Mouse (Mus musculus) limb, embryonic 12.5 days (tissue): ENCODE data around the gene Tubb3. TPM values are rescaled to one million over a fixed set of nuclear protein-coding genes. Genes with fewer than 3 reads are reported as not detected.

Experiments used
- ATAC-seq: fragments of 200-750 bp; cut with Nextera tagmentation; 2 replicates; pipeline ENCODE4 v1.8.0; 2017; ENCODE audit warnings: low read depth, moderate TSS enrichment; ENCODE audit not compliant: insufficient number of reproducible peaks, insufficient read depth, low FRiP score, low TSS enrichment
- H3K27ac ChIP-seq: fragments of 300-500 bp; sonication (generic); 2 replicates; pipeline ENCODE4 v1.5.1; 2016; ENCODE audit warnings: mild to moderate bottlenecking, moderate library complexity
- H3K27me3 ChIP-seq: fragments of 300-500 bp; sonication (generic); 2 replicates; pipeline ENCODE4 v1.6.1; 2016; ENCODE audit warnings: mild to moderate bottlenecking, moderate library complexity
- H3K36me3 ChIP-seq: fragments of 300-500 bp; sonication (generic); 2 replicates; pipeline ENCODE4 v1.6.1; 2016; ENCODE audit warnings: mild to moderate bottlenecking, moderate library complexity
- H3K4me1 ChIP-seq: fragments of 300-500 bp; sonication (generic); replicated peaks from 2 replicates; pipeline ENCODE4 v1.6.1; 2016
- H3K4me2 ChIP-seq: fragments of 300-500 bp; sonication (generic); 2 replicates; pipeline ENCODE4 v1.6.1; 2016; ENCODE audit warnings: mild to moderate bottlenecking, moderate library complexity
- H3K4me3 ChIP-seq: fragments of 300-500 bp; sonication (generic); replicated peaks from 2 replicates; pipeline ENCODE4 v1.5.1; 2016; ENCODE audit warnings: mild to moderate bottlenecking
- H3K9ac ChIP-seq: fragments of 300-500 bp; sonication (generic); replicated peaks from 2 replicates; pipeline ENCODE4 v1.6.1; 2016; ENCODE audit warnings: mild to moderate bottlenecking, moderate library complexity
- H3K9me3 ChIP-seq: fragments of 300-500 bp; sonication (generic); 2 replicates; pipeline ENCODE4 v1.6.1; 2016; ENCODE audit warnings: mild to moderate bottlenecking, moderate library complexity
- WGBS: fragments of 180-500 bp; shearing (Covaris S2); methylation state at CpG from one replicate; pipeline ENCODE4 v1.1.7; 2016; 5-methylcytosine and 5-hydroxymethylcytosine counted together
- polyA plus RNA-seq: library from polyadenylated mRNA; unstranded; fragments of >200 nt; fragmentation: Nextera tagmentation; extraction: Ambion mirVana; gene quantifications from 2 replicates; pipeline ENCODE4 v1.2.1, GENCODE M21; 2016

Gene Tubb3
- polyA plus RNA-seq, 1 experiment from 2014 or later = 14.4 TPM

- Histone ChIP-seq H3K36me3 (peaks cover 91% of the 10 kb centered on the region), H3K9ac (no peak overlapping the region), H3K4me2 (no peak overlapping the region), H3K27ac (no peak overlapping the region), H3K4me3 (no peak overlapping the region), H3K9me3 (no peaks in the 10 kb centered on the region), H3K27me3 (no peaks in the 10 kb centered on the region), H3K4me1 (no peaks in the 10 kb centered on the region)
- ATAC-seq = no peak
- 64% methylated on average over 7 of the region's 7 CpGs for WGBS
These were observed 42.1 kb downstream of the Tubb3 start for GRCm38 (mm10) chr8:123453291-123453690.

GRCm38 (mm10) chr8:123453951-123454350, 42.7 kb downstream of the Tubb3 start:
- WGBS = 82% methylated on average over 5 of the region's 5 CpGs
- peaks cover 94% of the 10 kb centered on the region for H3K36me3 ChIP-seq
- H3K9ac ChIP-seq = no peak overlapping the region
- no peak overlapping the region for H3K4me2 ChIP-seq
- no peaks in the 10 kb centered on the region for H3K9me3 ChIP-seq
- no peaks in the 10 kb centered on the region for H3K27me3 ChIP-seq
- H3K4me1 ChIP-seq = no peaks in the 10 kb centered on the region
- H3K4me3 ChIP-seq = no peak overlapping the region
- no peak for ATAC-seq
- H3K27ac ChIP-seq = no peak overlapping the region

DNA sequence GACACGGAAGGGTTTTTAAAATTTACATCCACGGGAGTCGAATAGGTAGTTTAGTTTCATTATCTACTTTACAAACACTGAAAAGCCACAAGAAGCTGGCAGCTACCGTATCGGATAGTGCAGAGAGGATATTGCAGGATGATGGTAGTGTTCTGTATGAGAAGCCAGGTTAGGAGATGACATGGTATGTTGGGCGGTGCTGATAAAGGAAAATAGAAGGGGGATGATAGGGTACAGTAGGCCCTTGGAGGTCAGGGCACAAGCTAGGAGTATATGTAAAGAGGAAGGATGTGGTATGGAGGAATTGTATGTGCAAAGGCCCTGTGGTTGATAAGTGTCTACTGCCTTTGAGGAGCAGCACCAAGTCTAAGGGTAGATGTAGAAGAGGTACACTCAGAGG, 43.3 kb downstream of the Tubb3 start:
- no peak overlapping the region for H3K4me3 ChIP-seq
- H3K27ac ChIP-seq = no peak overlapping the region
- H3K4me1 ChIP-seq = no peaks in the 10 kb centered on the region
- no peak overlapping the region for H3K4me2 ChIP-seq
- 96% methylated on average over 6 of the region's 6 CpGs for WGBS
- no peaks in the 10 kb centered on the region for H3K9me3 ChIP-seq
- H3K9ac ChIP-seq = no peak overlapping the region
- no peak for ATAC-seq
- no peaks in the 10 kb centered on the region for H3K27me3 ChIP-seq
- peaks cover 94% of the 10 kb centered on the region for H3K36me3 ChIP-seq

GRCm38 (mm10) chr8:123463651-123464050, 52.4 kb downstream of the Tubb3 start:
- Histone ChIP-seq H3K9me3 (peaks cover 3% of the 10 kb centered on the region; the same call in 1 of the 2 replicates), H3K27ac (no peak overlapping the region), H3K36me3 (peaks cover 56% of the 10 kb centered on the region), H3K4me3 (no peak overlapping the region), H3K4me1 (no peaks in the 10 kb centered on the region), H3K4me2 (no peak overlapping the region), H3K9ac (no peak overlapping the region), H3K27me3 (no peaks in the 10 kb centered on the region)
- WGBS = 91% methylated on average over 4 of the region's 4 CpGs
- ATAC-seq = no peak

DNA sequence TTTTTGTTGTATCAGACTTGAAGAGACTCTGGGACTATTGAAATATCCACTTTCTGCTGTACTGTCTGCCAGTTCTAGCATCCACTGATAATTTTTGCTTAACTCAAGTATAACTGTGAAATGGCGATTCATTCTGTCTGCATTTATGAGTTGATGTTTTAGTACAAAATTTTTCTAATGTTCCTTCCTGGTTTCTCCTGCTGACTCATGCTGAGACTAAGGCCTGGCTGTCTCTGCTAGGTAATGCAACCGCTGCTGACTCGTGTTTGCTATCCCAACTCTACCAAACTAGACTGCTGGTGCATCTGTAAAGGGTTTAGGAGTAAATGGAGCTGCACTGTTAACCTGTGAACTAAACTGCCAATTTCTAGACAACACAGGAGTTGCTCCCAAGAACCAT, 56.3 kb downstream of the Tubb3 start:
- peaks cover 18% of the 10 kb centered on the region for H3K36me3 ChIP-seq
- no peaks in the 10 kb centered on the region for H3K27me3 ChIP-seq
- peaks cover 3% of the 10 kb centered on the region; the same call in 1 of the 2 replicates for H3K9me3 ChIP-seq
- H3K4me3 ChIP-seq = no peak overlapping the region
- no peak overlapping the region for H3K9ac ChIP-seq
- WGBS = 76% methylated on average over 3 of the region's 3 CpGs
- ATAC-seq = no peak
- H3K27ac ChIP-seq = no peak overlapping the region
- no peaks in the 10 kb centered on the region for H3K4me1 ChIP-seq
- H3K4me2 ChIP-seq = no peak overlapping the region

Other genes with a start within 250 kb of the Tubb3 start
- 1.4 and 1.5 TPM in 2 replicates for gene Dpep1, start 225.2 kb upstream of the Tubb3 start, polyA plus RNA-seq
- gene Chmp1a, start 198.7 kb upstream of the Tubb3 start, polyA plus RNA-seq = 135 and 140 TPM in 2 replicates
- gene Spata33, start 198.6 kb upstream of the Tubb3 start, polyA plus RNA-seq = 5.0 and 6.5 TPM in 2 replicates
- 36.3 and 36.6 TPM in 2 replicates for gene Cdk10, start 186.6 kb upstream of the Tubb3 start, polyA plus RNA-seq
- gene Spata2l, start 175.2 kb upstream of the Tubb3 start, polyA plus RNA-seq = 1.6 and 1.8 TPM in 2 replicates
- gene Zfp276, start 157.2 kb upstream of the Tubb3 start, polyA plus RNA-seq = 30.1 and 31.4 TPM in 2 replicates
- 30.4 and 34.0 TPM in 2 replicates for gene Vps9d1, start 157.1 kb upstream of the Tubb3 start, polyA plus RNA-seq
- gene Fanca, start 92.8 kb upstream of the Tubb3 start, polyA plus RNA-seq = 37.0 and 40.0 TPM in 2 replicates
- 1.4 and 1.8 TPM in 2 replicates for gene Spire2, start 78.7 kb upstream of the Tubb3 start, polyA plus RNA-seq
- gene Tcf25, start 37.7 kb upstream of the Tubb3 start, polyA plus RNA-seq = 149 and 151 TPM in 2 replicates
- not detected in 2 replicates for gene Mc1r, start 4.3 kb upstream of the Tubb3 start, polyA plus RNA-seq
- 40.4 and 40.6 TPM in 2 replicates for gene Def8, start 12.1 kb downstream of the Tubb3 start, polyA plus RNA-seq
- gene Afg3l1, start 66.5 kb downstream of the Tubb3 start, polyA plus RNA-seq = 69.5 and 72.0 TPM in 2 replicates
- gene Dbndd1, start 104.0 kb downstream of the Tubb3 start, polyA plus RNA-seq = 12.7 and 13.5 TPM in 2 replicates
- gene Gas8, start 107.4 kb downstream of the Tubb3 start, polyA plus RNA-seq = 38.8 and 41.1 TPM in 2 replicates
- gene Rhou, start 242.5 kb downstream of the Tubb3 start, polyA plus RNA-seq = 7.3 and 8.9 TPM in 2 replicates